Mouse (Mus musculus) heart, postnatal 0 days (tissue): Measurements from ENCODE around the gene Gm42420.

ENCODE experiments used
- CTCF ChIP-seq: IDR thresholded peaks from 2 replicates; pipeline ENCODE4 v1.5.1; 2016; ENCODE audit warnings: antibody characterized with exemption, control low read depth, low read depth
- EP300 ChIP-seq: IDR thresholded peaks from 2 replicates; pipeline ENCODE4 v1.6.1; 2016; ENCODE audit warnings: antibody characterized with exemption, low read depth

- TF ChIP-seq CTCF (no peak), EP300 (no peak)
Measured at GRCm38 (mm10) chr6:39592401-39593214, 7.1 kb downstream of the Gm42420 start, which contains the start of gene Ndufb2.
